Mouse (Mus musculus): ENCODE measurements around the gene Lpp. TPM values are rescaled to one million over a fixed set of nuclear protein-coding genes. Genes with fewer than 3 reads are reported as not detected.
A peak's percentile ranks its signal among the peaks of the same experiment; 100 is the strongest.

Lpp gene
- 8.5 and 10.3 TPM in 2 replicates for polyA plus RNA-seq (2015; fragmentation: Nextera tagmentation; extraction: Ambion mirVana)

- Histone ChIP-seq H3K4me1 (ENCODE audit: control insufficient read depth, low read depth, low read length) (peaks cover 3% of the 10 kb centered on the region; the same call in 1 of the 2 replicates), H3K27ac (ENCODE audit: low read length) (peak within 1 kb of the TSS; percentile 79), H3K4me2 (ENCODE audit: low read depth, low read length) (peak within 1 kb of the TSS; percentile 61), H3K36me3 (ENCODE audit: control insufficient read depth, insufficient read depth) (no peaks in the 10 kb centered on the region), H3K4me3 (ENCODE audit: low read depth, low read length) (peak within 1 kb of the TSS; percentile 68), H3K9me3 (replicated peaks; ENCODE audit: control insufficient read depth, low read length) (no peaks in the 10 kb centered on the region), H3K27me3 (ENCODE audit: control insufficient read depth, insufficient read depth, low read depth, low read length) (peaks cover 21% of the 10 kb centered on the region), H3K9ac (ENCODE audit: low read depth, low read length) (peak within 1 kb of the TSS; percentile 70)
- ATAC-seq (ENCODE audit: low read depth) = peak; percentile 83
- 3% methylated on average over 42 of the region's 42 CpGs for WGBS (ENCODE audit: insufficient replicate concordance)
Observed at GRCm38 (mm10) chr16:24392651-24393555, at the start of gene Lpp. TSS of gene Lpp (plus strand) at chr16:24393507.

- WGBS (ENCODE audit: insufficient replicate concordance) = 29% methylated on average over 21 of the region's 21 CpGs
- Histone ChIP-seq H3K4me3 (ENCODE audit: low read depth, low read length) (no peak overlapping the region), H3K4me2 (ENCODE audit: low read depth, low read length) (no peak overlapping the region), H3K27me3 (ENCODE audit: control insufficient read depth, insufficient read depth, low read depth, low read length) (no peaks in the 10 kb centered on the region), H3K27ac (ENCODE audit: low read length) (no peak overlapping the region), H3K9ac (ENCODE audit: low read depth, low read length) (no peak overlapping the region), H3K4me1 (ENCODE audit: control insufficient read depth, low read depth, low read length) (no peaks in the 10 kb centered on the region), H3K36me3 (ENCODE audit: control insufficient read depth, insufficient read depth) (no peaks in the 10 kb centered on the region), H3K9me3 (replicated peaks; ENCODE audit: control insufficient read depth, low read length) (no peaks in the 10 kb centered on the region)
- no peak for ATAC-seq (ENCODE audit: low read depth)
Observed at GRCm38 (mm10) chr16:24347582-24348411, 45.5 kb upstream of the Lpp start.

DNA sequence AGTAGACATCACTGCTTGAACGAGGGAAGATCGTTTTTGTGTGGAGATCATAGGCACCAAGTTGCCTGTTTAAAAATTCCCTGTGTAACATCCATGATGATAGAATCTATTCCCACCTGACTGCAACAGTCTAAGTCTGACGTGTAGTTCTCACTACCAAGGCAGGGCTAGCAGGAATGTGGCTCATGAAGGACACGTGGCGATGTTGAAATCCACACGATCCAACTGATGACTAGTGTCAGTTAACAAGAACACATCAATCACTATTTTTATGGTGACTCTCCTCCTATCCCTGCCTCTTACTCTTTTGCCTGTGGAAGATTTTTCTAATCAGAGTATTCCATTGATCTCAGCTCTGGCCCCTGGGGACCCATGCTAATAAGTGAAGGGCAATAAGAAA, 43.0 kb upstream of the Lpp start:
- no peaks in the 10 kb centered on the region for H3K27me3 ChIP-seq (ENCODE audit: control insufficient read depth, insufficient read depth, low read depth, low read length)
- no peak overlapping the region for H3K27ac ChIP-seq (ENCODE audit: low read length)
- H3K4me2 ChIP-seq (ENCODE audit: low read depth, low read length) = no peak overlapping the region
- no peak overlapping the region for H3K9ac ChIP-seq (ENCODE audit: low read depth, low read length)
- WGBS (ENCODE audit: insufficient replicate concordance) = 60% methylated on average over 6 of the region's 6 CpGs
- no peak overlapping the region for H3K4me3 ChIP-seq (ENCODE audit: low read depth, low read length)
- ATAC-seq (ENCODE audit: low read depth) = no peak
- no peaks in the 10 kb centered on the region for H3K36me3 ChIP-seq (ENCODE audit: control insufficient read depth, insufficient read depth)
- H3K4me1 ChIP-seq (ENCODE audit: control insufficient read depth, low read depth, low read length) = no peaks in the 10 kb centered on the region
- no peaks in the 10 kb centered on the region for H3K9me3 ChIP-seq (replicated peaks; ENCODE audit: control insufficient read depth, low read length)

GRCm38 (mm10) chr16:24350751-24351150, 42.6 kb upstream of the Lpp start:
- no peaks in the 10 kb centered on the region for H3K4me1 ChIP-seq (ENCODE audit: control insufficient read depth, low read depth, low read length)
- WGBS (ENCODE audit: insufficient replicate concordance) = 55% methylated on average over 6 of the region's 6 CpGs
- H3K9ac ChIP-seq (ENCODE audit: low read depth, low read length) = no peak overlapping the region
- H3K36me3 ChIP-seq (ENCODE audit: control insufficient read depth, insufficient read depth) = no peaks in the 10 kb centered on the region
- ATAC-seq (ENCODE audit: low read depth) = no peak
- H3K27me3 ChIP-seq (ENCODE audit: control insufficient read depth, insufficient read depth, low read depth, low read length) = no peaks in the 10 kb centered on the region
- H3K9me3 ChIP-seq (replicated peaks; ENCODE audit: control insufficient read depth, low read length) = no peaks in the 10 kb centered on the region
- H3K27ac ChIP-seq (ENCODE audit: low read length) = no peak overlapping the region
- H3K4me2 ChIP-seq (ENCODE audit: low read depth, low read length) = no peak overlapping the region
- no peak overlapping the region for H3K4me3 ChIP-seq (ENCODE audit: low read depth, low read length)

DNA sequence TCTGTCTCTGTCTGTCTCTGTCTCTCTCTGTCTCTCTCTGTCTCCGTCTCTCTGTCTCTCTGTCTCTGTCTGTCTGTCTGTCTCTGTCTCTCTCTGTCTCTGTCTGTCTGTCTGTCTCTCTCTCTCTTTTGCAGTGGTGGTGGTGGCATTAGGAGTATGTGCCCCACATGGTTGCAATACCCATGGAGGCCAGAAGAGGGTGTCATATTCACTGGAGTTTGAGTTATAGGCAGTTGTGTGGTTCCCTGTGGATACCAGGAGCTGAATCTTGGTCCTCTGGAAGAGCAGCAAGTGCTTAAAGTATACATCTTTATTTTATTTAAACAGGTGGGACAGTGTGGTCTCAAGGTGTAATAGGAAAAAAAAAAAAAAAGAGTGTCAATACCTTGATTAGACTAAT, 41.5 kb upstream of the Lpp start:
- 74% methylated on average over 1 of the region's 1 CpGs for WGBS (ENCODE audit: insufficient replicate concordance)

DNA sequence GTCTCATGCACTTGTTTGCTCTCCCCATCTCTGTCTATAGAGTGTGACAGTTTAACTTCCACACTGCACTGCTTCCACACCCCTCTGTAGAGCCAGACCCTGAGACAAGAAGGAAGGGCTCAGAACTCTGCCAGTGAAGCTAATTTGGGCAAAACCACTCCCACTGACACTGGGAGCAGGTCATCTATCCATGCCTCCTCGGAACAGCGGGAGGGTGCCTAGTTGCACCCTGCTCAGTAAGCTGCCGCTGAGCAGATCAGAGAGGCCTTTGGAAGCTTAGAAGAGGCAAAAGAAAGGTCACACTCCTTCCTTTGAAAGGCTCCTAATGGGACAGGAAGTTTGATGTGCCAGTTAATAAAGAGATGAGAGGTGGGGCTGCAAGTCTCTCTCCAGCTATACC, 39.5 kb upstream of the Lpp start:
- no peak for ATAC-seq (ENCODE audit: low read depth)
- H3K9ac ChIP-seq (ENCODE audit: low read depth, low read length) = no peak overlapping the region
- no peaks in the 10 kb centered on the region for H3K9me3 ChIP-seq (replicated peaks; ENCODE audit: control insufficient read depth, low read length)
- no peaks in the 10 kb centered on the region for H3K36me3 ChIP-seq (ENCODE audit: control insufficient read depth, insufficient read depth)
- no peak overlapping the region for H3K4me3 ChIP-seq (ENCODE audit: low read depth, low read length)
- H3K4me2 ChIP-seq (ENCODE audit: low read depth, low read length) = no peak overlapping the region
- 26% methylated on average over 3 of the region's 3 CpGs for whole genome bisulfite sequencing (ENCODE audit: insufficient replicate concordance)
- no peaks in the 10 kb centered on the region for H3K4me1 ChIP-seq (ENCODE audit: control insufficient read depth, low read depth, low read length)
- no peaks in the 10 kb centered on the region for H3K27me3 ChIP-seq (ENCODE audit: control insufficient read depth, insufficient read depth, low read depth, low read length)
- H3K27ac ChIP-seq (ENCODE audit: low read length) = no peak overlapping the region

More for the DNA sequence above, 41.5 kb upstream of the Lpp start:
- no peaks in the 10 kb centered on the region for H3K9me3 ChIP-seq (replicated peaks; ENCODE audit: control insufficient read depth, low read length)
- ATAC-seq (ENCODE audit: low read depth) = no peak
- no peaks in the 10 kb centered on the region for H3K36me3 ChIP-seq (ENCODE audit: control insufficient read depth, insufficient read depth)
- H3K4me2 ChIP-seq (ENCODE audit: low read depth, low read length) = no peak overlapping the region
- no peak overlapping the region for H3K9ac ChIP-seq (ENCODE audit: low read depth, low read length)
- H3K4me1 ChIP-seq (ENCODE audit: control insufficient read depth, low read depth, low read length) = no peaks in the 10 kb centered on the region
- no peak overlapping the region for H3K4me3 ChIP-seq (ENCODE audit: low read depth, low read length)
- H3K27ac ChIP-seq (ENCODE audit: low read length) = no peak overlapping the region
- H3K27me3 ChIP-seq (ENCODE audit: control insufficient read depth, insufficient read depth, low read depth, low read length) = no peaks in the 10 kb centered on the region

DNA sequence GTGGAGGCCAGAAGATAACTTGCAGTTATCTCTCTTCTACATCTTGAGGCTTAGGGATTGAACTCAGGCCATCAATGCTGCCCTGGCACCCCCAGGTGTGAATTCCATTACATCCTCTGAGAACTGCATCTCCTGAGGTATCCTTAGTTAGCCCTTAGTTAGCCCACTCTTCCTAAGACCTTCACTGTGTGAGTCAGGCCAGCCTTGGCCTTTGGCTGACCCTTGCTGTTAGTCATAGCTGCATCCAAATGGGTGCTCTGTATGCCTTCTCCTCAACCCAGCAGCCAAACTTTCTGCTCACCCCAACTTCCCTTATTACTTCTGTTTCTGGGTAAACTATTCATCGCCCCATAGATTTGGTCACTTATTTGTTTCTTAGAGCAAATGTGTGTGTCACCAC, 31.6 kb upstream of the Lpp start:
- H3K4me1 ChIP-seq (ENCODE audit: control insufficient read depth, low read depth, low read length) = no peaks in the 10 kb centered on the region
- no peak for ATAC-seq (ENCODE audit: low read depth)
- no peaks in the 10 kb centered on the region for H3K36me3 ChIP-seq (ENCODE audit: control insufficient read depth, insufficient read depth)
- no peak overlapping the region for H3K27ac ChIP-seq (ENCODE audit: low read length)
- no peak overlapping the region for H3K4me3 ChIP-seq (ENCODE audit: low read depth, low read length)
- no peak overlapping the region for H3K4me2 ChIP-seq (ENCODE audit: low read depth, low read length)
- H3K27me3 ChIP-seq (ENCODE audit: control insufficient read depth, insufficient read depth, low read depth, low read length) = no peaks in the 10 kb centered on the region
- 89% methylated on average over 1 of the region's 1 CpGs for WGBS (ENCODE audit: insufficient replicate concordance)
- no peak overlapping the region for H3K9ac ChIP-seq (ENCODE audit: low read depth, low read length)
- H3K9me3 ChIP-seq (replicated peaks; ENCODE audit: control insufficient read depth, low read length) = no peaks in the 10 kb centered on the region

DNA sequence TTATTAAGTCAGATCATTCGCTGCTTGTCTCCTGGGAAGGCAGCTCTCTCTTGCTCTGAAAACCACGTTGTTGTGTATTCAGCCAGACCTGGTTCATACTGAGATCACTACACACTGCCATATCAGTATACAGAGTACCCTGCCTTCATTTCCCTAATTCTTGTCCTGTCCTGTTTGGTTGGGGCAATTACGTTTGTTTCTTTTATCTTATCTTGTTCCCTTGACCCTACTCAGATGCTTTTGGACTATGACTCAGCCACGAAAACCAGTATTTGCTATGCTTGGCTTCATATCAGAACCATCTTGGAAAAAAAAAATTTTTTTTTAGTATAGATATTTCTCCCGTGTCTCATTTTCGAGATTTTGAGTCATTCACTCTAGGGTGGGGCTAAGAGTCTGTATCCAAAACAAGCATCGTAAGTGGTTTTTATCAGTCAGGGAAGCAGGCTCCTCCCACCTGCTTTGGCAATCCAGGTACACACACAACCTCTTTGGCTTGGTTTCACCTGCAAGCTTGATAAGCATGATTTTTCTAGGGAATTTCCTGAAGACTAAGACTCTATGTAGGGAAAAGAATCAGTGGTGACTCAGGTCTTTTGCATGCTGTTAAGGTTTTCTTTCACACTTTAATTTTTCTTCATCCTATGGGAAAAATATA, 29.1 kb upstream of the Lpp start:
- no peaks in the 10 kb centered on the region for H3K9me3 ChIP-seq (replicated peaks; ENCODE audit: control insufficient read depth, low read length)
- no peak overlapping the region for H3K4me3 ChIP-seq (ENCODE audit: low read depth, low read length)
- 37% methylated on average over 7 of the region's 7 CpGs for WGBS (ENCODE audit: insufficient replicate concordance)
- H3K9ac ChIP-seq (ENCODE audit: low read depth, low read length) = no peak overlapping the region
- no peaks in the 10 kb centered on the region for H3K4me1 ChIP-seq (ENCODE audit: control insufficient read depth, low read depth, low read length)
- no peaks in the 10 kb centered on the region for H3K27me3 ChIP-seq (ENCODE audit: control insufficient read depth, insufficient read depth, low read depth, low read length)
- no peak for ATAC-seq (ENCODE audit: low read depth)
- H3K36me3 ChIP-seq (ENCODE audit: control insufficient read depth, insufficient read depth) = no peaks in the 10 kb centered on the region
- no peak overlapping the region for H3K4me2 ChIP-seq (ENCODE audit: low read depth, low read length)
- no peak overlapping the region for H3K27ac ChIP-seq (ENCODE audit: low read length)
